Mouse (Mus musculus) kidney, embryonic 15.5 days (tissue): ENCODE data around the gene Cptp. TPM values are rescaled to one million over a fixed set of nuclear protein-coding genes. Genes with fewer than 3 reads are reported as not detected.

Source experiments
- ATAC-seq: fragments of 200-750 bp; cut with Nextera tagmentation; replicated peaks from 2 replicates; pipeline ENCODE4 v1.8.0; 2017; ENCODE audit warnings: moderate TSS enrichment; ENCODE audit not compliant: low FRiP score
- H3K27ac ChIP-seq: fragments of 300-500 bp; sonication (generic); 2 replicates; pipeline ENCODE4 v1.5.1; 2015; ENCODE audit warnings: mild to moderate bottlenecking, inconsistent platforms
- H3K27me3 ChIP-seq: fragments of 300-500 bp; sonication (generic); 2 replicates; pipeline ENCODE4 v1.6.1; 2015; ENCODE audit warnings: inconsistent platforms
- H3K36me3 ChIP-seq: fragments of 300-500 bp; sonication (generic); 2 replicates; pipeline ENCODE4 v1.6.1; 2015; ENCODE audit warnings: inconsistent platforms
- H3K4me1 ChIP-seq: fragments of 300-500 bp; sonication (generic); 2 replicates; pipeline ENCODE4 v1.6.1; 2015; ENCODE audit warnings: inconsistent platforms
- H3K4me2 ChIP-seq: fragments of 300-500 bp; sonication (generic); 2 replicates; pipeline ENCODE4 v1.6.1; 2015; ENCODE audit warnings: moderate library complexity, mild to moderate bottlenecking, inconsistent platforms
- H3K4me3 ChIP-seq: fragments of 300-500 bp; sonication (generic); replicated peaks from 2 replicates; pipeline ENCODE4 v1.5.1; 2015; ENCODE audit warnings: mild to moderate bottlenecking, inconsistent platforms
- H3K9ac ChIP-seq: fragments of 300-500 bp; sonication (generic); 2 replicates; pipeline ENCODE4 v1.6.1; 2015; ENCODE audit warnings: mild to moderate bottlenecking, inconsistent platforms
- H3K9me3 ChIP-seq: fragments of 300-500 bp; sonication (generic); replicated peaks from 2 replicates; pipeline ENCODE4 v1.6.1; 2016; ENCODE audit warnings: inconsistent platforms
- WGBS: fragments of 180-500 bp; shearing (Covaris S2); methylation state at CpG from one replicate; pipeline ENCODE4 v1.1.7; 2015; ENCODE audit warnings: mixed read lengths; 5-methylcytosine and 5-hydroxymethylcytosine counted together
- microRNA-seq: library from miRNA; unstranded; fragments of <30 nt; microRNA quantifications from one replicate; pipeline ENCODE4, GENCODE M21; 2016
- polyA plus RNA-seq: library from polyadenylated mRNA; unstranded; fragments of >200 nt; fragmentation: Nextera tagmentation; extraction: Ambion mirVana; gene quantifications from 2 replicates; pipeline ENCODE4 v1.2.1, GENCODE M21; 2015

Cptp gene
- polyA plus RNA-seq, 1 experiment from 2014 or later = 15.2 TPM

GRCm38 (mm10) chr4:155817533-155817932 is 51.7 kb downstream of the Cptp start:
- no peak for ATAC-seq
- H3K27ac ChIP-seq = no peak overlapping the region
- H3K4me3 ChIP-seq = no peak overlapping the region
- no peak overlapping the region for H3K9ac ChIP-seq
- peaks cover 13% of the 10 kb centered on the region for H3K4me1 ChIP-seq
- H3K9me3 ChIP-seq = no peaks in the 10 kb centered on the region
- H3K36me3 ChIP-seq = peaks cover 88% of the 10 kb centered on the region
- WGBS = 88% methylated on average over 4 of the region's 4 CpGs
- no peak overlapping the region for H3K4me2 ChIP-seq
- no peaks in the 10 kb centered on the region for H3K27me3 ChIP-seq

Small RNAs within 50 kb of the gene (microRNA-seq; reads per million reads assigned to microRNA genes)
- gene Gm22991 = not detected

Other genes with a start within 250 kb of the Cptp start
- 63.4 and 64.8 TPM in 2 replicates for gene Cdk11b, start 244.6 kb downstream of the Cptp start, polyA plus RNA-seq
- gene Gm10563, start 224.0 kb downstream of the Cptp start, polyA plus RNA-seq = not detected in 2 replicates
- 51.7 and 68.7 TPM in 2 replicates for gene Mmp23, start 216.1 kb downstream of the Cptp start, polyA plus RNA-seq
- gene Mib2, start 200.2 kb downstream of the Cptp start, polyA plus RNA-seq = 25.8 and 30.2 TPM in 2 replicates
- gene Fndc10, start 175.1 kb downstream of the Cptp start, polyA plus RNA-seq = 4.9 and 5.3 TPM in 2 replicates
- 144 and 145 TPM in 2 replicates for gene Ssu72, start 164.6 kb downstream of the Cptp start, polyA plus RNA-seq
- gene Tmem240, start 134.6 kb downstream of the Cptp start, polyA plus RNA-seq = 0.50 and 1.0 TPM in 2 replicates
- 115 and 124 TPM in 2 replicates for gene Atad3a, start 108.3 kb downstream of the Cptp start, polyA plus RNA-seq
- 5.6 and 7.7 TPM in 2 replicates for gene Vwa1, start 94.7 kb downstream of the Cptp start, polyA plus RNA-seq
- 0.42 and 0.47 TPM in 2 replicates for gene Tmem88b, start 83.6 kb downstream of the Cptp start, polyA plus RNA-seq
- gene Ankrd65, start 79.0 kb downstream of the Cptp start, polyA plus RNA-seq = 0.19 and 0.34 TPM in 2 replicates
- gene Mrpl20, start 66.6 kb downstream of the Cptp start, polyA plus RNA-seq = 217 and 226 TPM in 2 replicates
- 158 and 173 TPM in 2 replicates for gene Ccnl2, start 57.0 kb downstream of the Cptp start, polyA plus RNA-seq
- 149 and 158 TPM in 2 replicates for gene Aurkaip1, start 38.2 kb downstream of the Cptp start, polyA plus RNA-seq
- 90.7 and 106 TPM in 2 replicates for gene Mxra8, start 29.8 kb downstream of the Cptp start, polyA plus RNA-seq
- gene Dvl1, start 22.0 kb downstream of the Cptp start, polyA plus RNA-seq = 5.2 and 5.3 TPM in 2 replicates
- 0.18 and 0.19 TPM in 2 replicates for gene Tas1r3, start 6.1 kb downstream of the Cptp start, polyA plus RNA-seq
- 72.5 and 78.0 TPM in 2 replicates for gene Ints11, start 106 bp upstream of the Cptp start, polyA plus RNA-seq
- gene Pusl1, start 22.3 kb upstream of the Cptp start, polyA plus RNA-seq = 47.7 and 52.1 TPM in 2 replicates
- 17.3 and 18.7 TPM in 2 replicates for gene Acap3, start 22.4 kb upstream of the Cptp start, polyA plus RNA-seq
- gene Ube2j2, start 74.4 kb upstream of the Cptp start, polyA plus RNA-seq = 110 and 113 TPM in 2 replicates
- gene C1qtnf12, start 92.9 kb upstream of the Cptp start, polyA plus RNA-seq = 118 and 121 TPM in 2 replicates
- 17.5 and 18.1 TPM in 2 replicates for gene B3galt6, start 123.2 kb upstream of the Cptp start, polyA plus RNA-seq
- 158 and 161 TPM in 2 replicates for gene Sdf4, start 123.4 kb upstream of the Cptp start, polyA plus RNA-seq
- gene Tnfrsf4, start 144.4 kb upstream of the Cptp start, polyA plus RNA-seq = 0.72 and 0.78 TPM in 2 replicates
- 1.7 and 2.4 TPM in 2 replicates for gene Tnfrsf18, start 156.7 kb upstream of the Cptp start, polyA plus RNA-seq
- gene Ttll10, start 190.0 kb upstream of the Cptp start, polyA plus RNA-seq = 7.8 TPM in 2 replicates
- 39.4 and 42.8 TPM in 2 replicates for gene 9430015G10Rik, start 240.5 kb upstream of the Cptp start, polyA plus RNA-seq